Mouse (Mus musculus) frontal cortex, postnatal 10 days (tissue): ENCODE results near the gene Spsb2.
A peak's percentile ranks its signal among the peaks of the same experiment; 100 is the strongest.

Experiments used
- DNase-seq, 2 experiments: peaks; one replicate each; pipeline ENCODE4 v3.0.0; 2022; ENCODE audit warnings: low spot score in 2 of 2, mixed read lengths in 1 of 2

The Spsb2 gene

GRCm38 (mm10) chr6:124808358-124809012 is at the start of gene Spsb2:
Gene Spsb2, plus strand, starts transcription at chr6:124808661.
- DNase-seq: peak; percentile 65

GRCm38 (mm10) chr6:124758849-124759232 is 49.6 kb upstream of the Spsb2 start:
- DNase-seq: no peak

- DNase-seq: peak in 1 of 2 experiments; percentile 74
Measured at GRCm38 (mm10) chr6:124759259-124759658, 49.2 kb upstream of the Spsb2 start.

GRCm38 (mm10) chr6:124765951-124766350 is 42.5 kb upstream of the Spsb2 start:
- no peak for DNase-seq

GRCm38 (mm10) chr6:124767536-124767919 is 40.9 kb upstream of the Spsb2 start:
- DNase-seq: no peak

GRCm38 (mm10) chr6:124767920-124768703 is 40.3 kb upstream of the Spsb2 start:
- DNase-seq: peak in 1 of 2 experiments; percentile 59

- DNase-seq: no peak
Measured at GRCm38 (mm10) chr6:124768704-124769044, 39.8 kb upstream of the Spsb2 start.

GRCm38 (mm10) chr6:124769101-124769765 is 39.2 kb upstream of the Spsb2 start, which contains the start of gene Eno2:
Gene Eno2, minus strand, starts transcription at chr6:124769673.
- peak; percentile 72 to 73 for DNase-seq

GRCm38 (mm10) chr6:124770013-124770412 is 38.4 kb upstream of the Spsb2 start:
- no peak for DNase-seq

GRCm38 (mm10) chr6:124770511-124770910 is 38.0 kb upstream of the Spsb2 start:
- DNase-seq: no peak

- no peak for DNase-seq
Measured at GRCm38 (mm10) chr6:124779222-124779983, 29.1 kb upstream of the Spsb2 start, which contains the start of gene Lrrc23. Gene Lrrc23, minus strand, starts transcription at chr6:124779727.

GRCm38 (mm10) chr6:124779984-124780416 is 28.5 kb upstream of the Spsb2 start:
- DNase-seq: no peak

GRCm38 (mm10) chr6:124780917-124781316 is 27.5 kb upstream of the Spsb2 start:
- DNase-seq: no peak

GRCm38 (mm10) chr6:124782436-124782835 is 26.0 kb upstream of the Spsb2 start:
- DNase-seq: no peak

GRCm38 (mm10) chr6:124786756-124787420 is 21.6 kb upstream of the Spsb2 start:
- DNase-seq: no peak

- no peak for DNase-seq
Measured at GRCm38 (mm10) chr6:124787722-124788121, 20.7 kb upstream of the Spsb2 start.

- no peak for DNase-seq
Measured at GRCm38 (mm10) chr6:124789519-124789918, 18.9 kb upstream of the Spsb2 start.

GRCm38 (mm10) chr6:124790121-124790520 is 18.3 kb upstream of the Spsb2 start:
- no peak for DNase-seq

- DNase-seq: no peak
Measured at GRCm38 (mm10) chr6:124791911-124792310, 16.6 kb upstream of the Spsb2 start.

- DNase-seq: no peak
Measured at GRCm38 (mm10) chr6:124795781-124796180, 12.7 kb upstream of the Spsb2 start.

GRCm38 (mm10) chr6:124796200-124796599 is 12.3 kb upstream of the Spsb2 start:
- no peak for DNase-seq
